Mouse (Mus musculus): Measurements from ENCODE around the gene 2010300C02Rik.

The 2010300C02Rik gene

DNA sequence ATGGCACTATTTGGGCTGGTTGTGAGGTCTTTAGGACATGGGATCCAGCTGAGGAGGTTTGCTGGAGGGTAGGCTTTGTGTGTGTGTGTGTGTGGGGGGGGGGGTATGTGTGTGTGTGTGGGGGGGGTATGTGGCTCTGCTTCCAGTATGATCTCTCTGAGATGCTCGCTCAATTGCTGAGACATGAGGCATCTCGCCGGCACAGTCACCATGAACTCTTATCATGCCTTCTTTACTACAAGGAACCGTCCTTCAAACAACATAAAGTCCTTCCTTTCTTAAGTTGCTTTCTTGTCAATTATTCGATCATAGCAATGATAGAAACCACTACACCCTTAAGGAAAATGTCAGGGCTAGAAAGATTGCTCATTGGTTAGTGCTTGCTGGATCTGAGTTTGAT lies 8.8 kb downstream of the 2010300C02Rik start:
- DNase-seq = no peak

DNA sequence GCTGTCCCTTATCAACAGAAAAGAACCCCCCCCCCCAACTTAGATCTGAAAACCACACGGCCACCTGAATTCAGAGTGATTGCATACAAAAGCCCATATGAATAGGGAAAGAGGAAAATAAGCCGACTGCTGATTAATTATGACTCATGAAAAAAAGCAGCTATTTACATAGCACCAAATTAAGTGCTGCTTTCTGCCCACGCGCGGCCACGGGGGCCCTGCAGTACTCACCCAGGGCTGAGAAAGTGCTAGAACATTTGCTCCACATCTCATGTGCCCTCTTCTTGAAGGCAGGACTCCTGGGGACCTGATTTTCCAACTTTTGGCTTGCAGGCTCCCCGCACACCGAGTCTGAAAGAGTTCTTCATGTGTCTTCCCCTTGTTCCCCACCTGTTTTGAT lies 10.1 kb downstream of the 2010300C02Rik start:
- no peak for DNase-seq

DNA sequence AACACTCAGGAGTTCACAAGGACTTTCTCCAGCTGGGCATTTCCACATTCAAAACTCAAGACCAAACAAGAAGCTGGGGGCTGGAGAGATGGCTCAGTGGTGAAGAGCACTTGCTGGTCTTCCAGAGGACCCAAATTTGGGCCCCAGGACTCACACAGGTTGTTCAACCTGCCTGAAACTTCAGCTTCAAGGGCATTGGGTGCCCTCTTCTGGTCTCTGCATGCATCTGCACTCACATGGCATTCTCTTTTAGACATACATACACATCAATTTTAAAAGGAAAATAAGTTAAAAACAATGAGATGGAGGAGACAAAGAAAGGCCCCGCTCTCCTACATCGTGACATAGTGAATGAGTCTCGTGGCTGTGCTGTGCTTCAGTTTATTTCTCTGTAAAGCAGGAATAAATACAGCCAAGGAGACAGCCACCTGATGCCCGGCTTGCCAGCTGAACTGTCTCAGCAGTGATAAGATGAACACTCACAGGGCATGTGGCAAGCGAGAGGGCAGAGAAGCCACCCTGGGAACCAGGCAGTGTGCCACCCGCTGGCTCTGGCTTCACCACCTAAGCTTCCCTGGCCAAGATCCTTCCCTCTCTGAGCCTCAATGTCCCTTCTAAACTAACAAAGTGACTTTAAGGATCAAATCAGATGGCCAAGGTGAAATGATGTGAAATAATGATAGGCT lies 11.5 kb downstream of the 2010300C02Rik start:
- no peak for DNase-seq

DNA sequence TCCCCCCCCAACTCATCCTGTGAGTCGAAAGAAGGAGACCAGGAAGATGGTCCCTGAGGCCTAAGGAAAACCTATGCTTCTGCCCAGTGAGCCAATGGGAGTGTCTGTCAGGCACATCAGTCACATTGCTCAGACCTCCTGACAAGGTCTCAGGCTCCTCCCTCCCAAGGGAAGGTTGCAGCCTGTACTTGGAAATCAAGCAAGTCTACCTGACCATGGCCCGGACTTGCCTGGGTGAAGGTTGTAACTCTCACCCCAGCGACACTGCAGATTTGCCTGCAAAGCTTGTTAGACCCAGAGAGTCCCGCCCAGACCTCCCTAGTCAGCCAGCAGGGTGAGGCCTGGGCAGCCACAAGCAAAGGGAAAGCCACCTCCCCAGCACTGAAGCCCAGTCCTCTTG lies 17.6 kb downstream of the 2010300C02Rik start:
- no peak for DNase-seq

DNA sequence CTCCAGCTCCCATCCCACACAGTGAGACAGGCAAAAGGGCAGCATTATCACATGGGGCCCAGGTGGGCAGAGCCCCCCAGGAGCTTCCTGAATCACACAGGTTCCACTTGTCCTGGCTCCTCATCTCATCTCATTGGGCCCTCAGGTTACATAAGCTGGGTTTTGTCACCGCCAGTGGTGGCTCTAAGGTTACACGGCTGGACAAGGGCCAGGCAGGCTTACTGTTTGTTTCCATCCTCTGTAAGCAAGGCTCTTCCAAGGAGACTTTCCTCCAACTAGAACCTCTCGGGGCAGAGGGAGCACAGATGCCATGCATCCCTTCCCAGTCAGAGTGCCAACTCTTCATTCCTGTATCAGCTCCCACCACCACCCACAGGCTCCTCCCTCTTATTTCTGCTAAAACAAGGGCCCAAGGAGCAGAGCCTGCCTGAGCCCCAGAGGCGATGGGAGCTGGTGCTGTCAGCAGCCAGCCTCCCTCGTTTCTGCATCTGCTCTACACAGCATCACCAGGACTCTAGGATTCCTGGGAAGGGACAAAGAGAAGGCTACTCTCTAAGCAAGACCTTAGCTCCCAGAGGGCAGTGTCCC lies 20.9 kb downstream of the 2010300C02Rik start:
- DNase-seq = no peak

DNA sequence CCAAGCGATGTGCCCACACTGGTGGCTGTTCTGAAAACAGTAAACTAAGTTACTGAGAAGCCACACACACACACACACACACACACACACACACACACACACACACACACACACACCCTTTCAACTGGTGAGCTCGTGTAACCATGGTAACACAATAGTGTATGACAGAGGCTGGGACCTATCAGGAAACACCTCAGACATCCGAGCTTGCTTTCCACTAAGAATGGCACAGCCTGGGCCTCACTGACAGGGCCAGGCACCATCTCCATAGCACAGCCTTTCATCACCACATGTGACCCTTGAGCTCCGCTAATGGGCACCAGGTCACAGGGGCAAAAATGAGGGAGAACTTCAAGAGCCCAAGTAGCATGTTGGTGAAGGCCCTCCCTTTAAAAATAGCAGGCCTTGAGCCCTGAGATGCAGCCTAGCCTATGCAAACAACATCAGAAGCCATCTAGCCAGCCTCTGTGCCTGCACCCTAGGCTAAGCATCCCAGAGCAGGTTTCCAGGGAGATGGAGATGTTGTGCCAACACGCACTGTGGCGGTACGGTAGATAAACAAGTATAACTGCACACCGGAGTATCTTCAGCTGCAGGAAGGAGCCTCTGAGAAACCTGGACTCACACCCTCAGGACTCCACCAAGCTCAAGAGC lies 21.6 kb downstream of the 2010300C02Rik start:
- no peak for DNase-seq

DNA sequence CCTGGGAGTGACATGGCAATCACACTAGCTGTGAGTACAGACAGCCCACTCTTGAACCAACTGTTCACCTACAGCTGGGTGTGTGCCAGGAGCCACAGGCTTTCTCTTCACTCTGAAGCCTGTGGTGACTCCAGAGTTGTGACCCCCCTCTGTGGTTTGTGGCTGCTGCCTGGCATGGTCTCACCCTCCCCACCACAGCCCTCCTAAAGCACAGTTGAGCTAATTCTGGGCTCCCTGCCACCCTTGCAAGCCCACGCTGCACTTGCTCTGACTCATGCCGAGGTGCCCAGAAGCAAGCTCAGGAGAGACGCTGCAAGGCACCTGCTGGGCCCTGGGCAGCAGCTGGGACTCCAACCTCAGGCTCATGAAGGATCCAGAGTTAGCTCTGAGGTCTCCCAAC lies 23.0 kb downstream of the 2010300C02Rik start:
- no peak for DNase-seq

DNA sequence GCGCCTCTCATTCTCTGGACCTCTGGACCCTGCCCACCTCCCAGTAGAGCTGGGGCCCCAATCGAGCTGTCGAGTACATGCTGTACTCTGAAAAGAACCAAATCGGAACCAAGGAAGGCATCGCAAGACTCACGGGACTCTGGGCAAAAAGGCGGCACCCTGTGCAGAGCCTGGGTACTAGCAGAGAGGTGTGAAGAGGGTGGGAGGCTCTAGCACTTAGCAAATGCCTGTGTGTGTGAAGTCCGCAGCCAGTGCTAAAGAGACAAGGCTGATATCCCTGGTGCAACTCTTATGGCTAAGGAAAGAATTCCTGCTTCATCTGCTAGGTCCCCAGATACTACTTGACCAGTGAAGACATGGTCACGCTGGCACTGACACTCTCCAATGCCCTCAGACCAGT lies 24.2 kb downstream of the 2010300C02Rik start:
- no peak for DNase-seq

DNA sequence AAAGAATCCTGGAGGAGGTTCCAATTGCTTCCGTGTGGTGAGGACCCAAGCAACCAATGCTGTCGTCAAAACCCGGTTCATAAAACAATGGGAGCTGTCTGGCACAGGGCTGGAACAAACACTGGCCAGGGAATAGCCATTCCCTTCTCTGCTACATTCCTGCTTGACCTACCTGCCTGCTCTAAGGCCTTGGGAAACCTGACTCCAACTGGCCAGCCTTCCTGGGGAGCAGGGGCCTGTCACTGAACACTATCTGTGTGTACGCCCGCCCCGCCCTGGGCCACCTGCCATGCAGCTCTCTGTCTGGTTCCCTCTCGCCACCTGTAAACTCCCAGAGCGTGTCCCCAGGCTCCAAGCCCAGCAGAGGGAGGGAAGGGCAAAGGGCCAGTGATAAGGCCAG lies 25.5 kb downstream of the 2010300C02Rik start:
- DNase-seq = no peak

DNA sequence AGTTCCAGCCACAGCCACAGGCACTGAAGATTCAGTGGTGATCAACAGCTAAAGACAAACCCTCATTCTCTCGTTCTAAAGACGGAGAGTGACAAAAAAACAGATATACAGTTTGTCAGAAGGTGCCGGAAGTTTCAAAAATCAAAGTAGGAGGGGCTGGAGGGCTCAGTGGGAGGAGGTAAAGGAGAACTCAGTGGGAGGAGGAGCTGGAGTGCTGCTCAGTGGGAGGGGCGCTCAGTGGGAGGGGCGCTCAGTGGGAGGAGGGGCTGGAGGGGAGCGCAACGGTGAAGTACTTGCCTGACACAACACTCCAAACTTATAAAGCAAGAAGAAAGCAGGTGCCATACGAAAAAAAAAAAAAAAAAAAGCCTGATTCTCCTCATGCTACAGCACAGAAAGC lies 28.7 kb downstream of the 2010300C02Rik start:
- DNase-seq = peak in 1 of 2 experiments; percentile 18

DNA sequence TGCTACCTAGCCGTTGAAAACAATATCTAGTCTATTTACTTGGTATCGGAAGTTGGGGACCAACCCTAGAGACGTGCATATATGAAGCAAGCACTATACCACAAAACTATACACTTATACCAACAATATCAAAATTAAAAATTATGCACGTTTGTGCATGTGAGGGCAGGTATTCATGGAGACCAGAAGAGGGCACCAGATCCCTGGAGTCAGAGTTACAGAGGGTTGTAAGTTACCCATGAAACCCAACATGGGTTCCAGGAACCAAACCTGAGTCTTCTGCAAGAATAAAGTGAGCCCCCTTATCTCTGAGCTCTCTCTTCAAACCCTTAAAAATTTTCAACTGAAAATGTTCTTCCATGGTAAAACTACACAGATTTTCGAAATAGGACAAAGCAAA lies 29.2 kb downstream of the 2010300C02Rik start:
- DNase-seq = no peak

DNA sequence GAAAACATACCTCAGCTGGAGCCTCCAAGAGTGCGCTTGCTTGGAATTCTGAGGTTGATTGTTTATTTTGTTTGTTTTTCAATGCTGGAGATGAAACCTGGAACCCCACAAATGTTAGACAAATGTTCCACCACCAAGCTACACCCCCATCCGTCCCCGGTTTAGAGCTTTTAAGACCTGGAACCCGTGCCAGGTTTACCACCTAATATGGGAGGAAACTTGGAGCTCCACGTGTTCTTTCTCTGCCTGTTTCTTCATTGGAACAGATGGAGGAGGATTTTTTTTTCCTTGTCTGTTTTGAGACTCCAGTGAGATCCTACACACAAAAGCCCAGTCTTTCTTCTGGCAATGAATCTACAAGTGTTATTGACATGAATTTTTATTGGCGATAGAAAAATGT lies 30.2 kb downstream of the 2010300C02Rik start:
- no peak for DNase-seq

DNA sequence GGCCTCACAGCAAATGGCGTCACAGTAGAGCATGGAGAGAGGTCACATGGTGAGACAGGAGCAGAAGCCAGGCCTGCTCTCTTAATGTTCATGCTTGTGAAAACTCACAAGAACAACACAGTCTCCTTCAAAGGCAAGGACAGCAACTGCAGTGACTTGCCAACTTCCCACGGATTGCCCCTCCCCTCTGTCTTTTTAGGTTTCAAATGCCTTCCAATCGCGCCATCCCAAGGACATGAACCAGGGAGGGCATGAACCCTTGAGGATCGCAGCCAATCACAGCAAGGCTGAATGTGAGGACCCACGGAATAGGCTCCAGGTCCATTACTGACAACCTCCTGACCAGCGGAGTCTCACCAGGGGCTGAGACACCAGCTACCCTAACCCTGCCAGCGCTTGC lies 31.5 kb downstream of the 2010300C02Rik start:
- no peak for DNase-seq

DNA sequence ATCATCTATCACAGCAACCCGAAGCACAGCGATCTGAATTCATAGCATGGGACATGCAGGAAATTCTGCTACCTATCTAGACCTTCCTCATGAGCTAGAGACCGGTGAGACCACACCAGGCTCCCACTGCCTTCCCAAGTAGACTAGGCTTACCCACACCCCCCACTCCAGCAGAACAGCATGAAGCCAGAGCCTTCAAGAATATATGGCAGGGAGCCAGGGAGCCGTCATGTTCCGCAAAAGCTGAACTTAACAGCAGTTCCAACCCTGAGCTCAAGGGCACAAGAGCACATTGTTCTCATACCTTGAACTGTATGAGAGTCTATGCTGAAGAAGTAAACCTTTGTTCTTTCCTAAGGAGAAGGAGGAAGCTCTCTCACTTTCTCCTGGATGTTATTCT lies 32.4 kb downstream of the 2010300C02Rik start:
- DNase-seq = no peak

DNA sequence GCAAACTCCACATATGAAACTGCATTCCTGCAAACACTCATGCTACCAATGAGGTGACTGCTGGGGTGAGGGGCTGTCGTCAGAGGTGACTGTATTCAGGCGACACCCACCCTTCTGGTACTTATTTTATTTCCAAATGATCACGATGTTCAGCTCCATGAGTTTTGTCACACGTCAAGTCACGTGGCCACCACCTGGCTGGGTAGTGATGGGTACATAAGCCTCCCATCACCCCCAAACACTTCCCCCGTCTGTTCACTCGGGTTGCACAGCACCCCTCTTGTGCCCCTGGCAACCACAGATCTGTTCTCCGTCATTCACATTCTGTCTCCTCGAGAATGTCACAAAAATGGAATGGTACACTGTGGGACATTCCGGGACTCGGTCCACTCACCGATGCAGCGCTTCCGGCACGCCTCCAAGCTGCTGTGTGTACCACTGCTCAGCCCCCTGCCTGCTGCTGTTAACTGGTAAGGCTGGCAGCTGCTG lies 32.9 kb downstream of the 2010300C02Rik start:
- no peak for DNase-seq

DNA sequence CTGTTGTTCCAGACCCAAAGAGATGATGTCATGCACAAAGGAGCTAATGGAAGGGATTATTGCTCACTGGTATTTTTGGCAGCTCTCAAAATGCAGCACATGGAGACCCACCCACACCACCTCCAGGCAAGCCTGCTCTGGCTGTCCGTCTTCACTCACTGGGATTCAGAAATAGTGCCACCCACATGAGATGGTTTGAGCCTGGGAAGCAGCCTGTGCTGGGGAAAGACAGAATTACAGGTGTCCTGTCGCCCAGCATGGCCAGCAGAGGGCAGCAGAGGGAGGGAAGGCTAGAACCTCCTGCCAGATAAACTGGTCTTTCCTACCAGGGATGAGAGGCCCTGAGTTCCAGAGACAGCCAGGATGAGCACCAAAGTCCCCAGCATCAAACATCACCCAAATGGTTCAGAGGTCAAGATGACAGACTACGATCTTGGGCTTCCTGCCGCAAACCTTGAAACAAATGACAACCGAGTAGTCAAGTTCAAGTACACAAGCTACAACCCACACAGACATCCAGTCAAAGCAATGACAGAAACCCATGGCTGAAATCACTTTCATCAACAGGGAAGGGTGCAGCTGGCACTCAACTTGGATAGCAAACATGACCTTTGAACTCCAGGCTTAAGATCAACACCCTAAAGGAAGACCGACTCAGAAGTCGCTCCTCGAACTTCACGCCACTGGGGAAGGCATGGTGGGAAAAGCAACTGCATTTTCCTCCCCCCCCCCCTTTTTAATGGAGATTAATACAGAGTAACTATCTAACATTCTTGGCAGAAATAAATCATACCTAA lies 41.4 kb downstream of the 2010300C02Rik start:
- peak; percentile 48 to 73 for DNase-seq

DNA sequence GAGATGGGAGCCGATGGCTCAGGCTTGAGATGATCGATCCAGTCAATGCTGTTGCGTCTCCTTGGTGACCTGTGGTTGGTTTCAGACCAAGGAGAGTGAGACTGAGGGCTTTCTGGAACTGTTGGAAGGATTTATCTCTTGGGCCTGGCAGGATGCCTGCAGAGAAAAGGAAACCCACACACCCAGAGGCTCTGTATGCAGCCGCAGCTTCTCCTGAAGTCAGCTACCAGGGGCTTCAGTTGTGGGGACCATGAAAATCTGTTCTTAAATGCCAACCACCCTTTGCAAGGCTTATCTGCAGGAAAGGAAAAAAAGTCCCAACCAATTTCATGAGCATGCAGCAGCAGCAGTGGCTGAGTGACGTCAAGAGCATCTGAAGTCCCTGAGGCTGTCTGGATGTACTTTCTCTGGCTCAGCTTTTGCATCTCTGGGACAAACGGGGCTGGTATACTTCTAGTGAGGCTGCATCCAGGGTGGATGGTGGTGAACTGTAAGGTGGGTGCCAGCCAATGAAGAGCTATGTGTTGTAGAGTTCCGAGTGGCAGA lies 42.8 kb downstream of the 2010300C02Rik start:
- DNase-seq = no peak

DNA sequence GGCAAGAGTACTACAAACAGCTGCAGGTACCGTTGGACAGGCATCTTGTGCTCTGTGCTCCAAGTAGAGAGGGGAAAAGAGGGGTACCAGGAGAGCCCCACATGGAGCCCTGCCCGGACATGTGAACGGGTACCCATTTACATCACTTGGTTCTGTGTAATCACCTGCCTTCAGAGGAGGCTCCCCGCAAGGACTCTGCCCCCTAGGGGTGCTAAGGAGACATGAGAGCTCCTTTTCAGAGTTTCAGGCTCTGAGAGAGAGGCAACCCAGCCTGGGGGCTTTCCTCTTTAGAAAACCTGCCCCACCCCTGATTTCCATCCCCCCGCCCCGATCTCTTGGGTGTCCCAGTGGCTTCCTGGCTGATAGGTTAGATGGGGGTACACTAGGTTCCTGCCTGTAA lies 44.4 kb downstream of the 2010300C02Rik start:
- no peak for DNase-seq

DNA sequence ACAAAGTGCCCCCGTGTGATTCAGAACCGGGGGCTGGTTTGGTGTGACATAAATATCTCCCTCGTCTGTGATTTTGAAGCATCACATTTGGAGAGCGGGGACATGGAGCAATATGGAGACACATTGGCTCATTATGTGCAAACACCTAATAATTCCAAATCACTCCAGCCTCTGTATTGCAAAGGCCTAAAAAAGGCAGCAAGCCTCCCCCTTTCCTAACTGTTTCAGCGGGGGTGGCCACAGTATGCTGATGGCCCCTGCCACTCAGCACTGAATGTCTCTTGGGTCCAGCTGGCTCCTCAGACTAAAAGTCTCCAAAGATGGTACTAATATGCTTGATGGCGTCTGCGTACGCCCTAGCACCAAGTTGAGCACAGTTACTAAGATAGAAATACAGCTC lies 45.6 kb downstream of the 2010300C02Rik start:
- DNase-seq = no peak

DNA sequence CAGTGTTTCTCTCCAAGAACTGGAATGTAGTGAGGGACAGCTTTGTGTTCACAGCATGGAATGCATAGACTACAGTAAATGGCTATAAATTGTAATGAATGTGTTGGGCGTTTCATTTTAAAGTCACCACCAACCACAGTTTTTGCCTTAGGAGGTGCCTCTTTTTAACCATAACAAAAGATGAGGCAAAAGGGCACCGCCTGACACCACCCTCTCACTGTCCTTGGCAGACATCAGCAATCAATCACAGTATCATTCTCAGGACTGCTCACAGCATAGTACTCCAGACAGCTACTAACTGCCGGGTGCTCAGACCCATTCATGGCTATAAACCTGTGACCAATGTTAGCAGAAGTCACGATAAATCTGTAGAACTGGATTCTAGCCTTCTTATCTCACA lies 48.6 kb downstream of the 2010300C02Rik start:
- DNase-seq = no peak

DNA sequence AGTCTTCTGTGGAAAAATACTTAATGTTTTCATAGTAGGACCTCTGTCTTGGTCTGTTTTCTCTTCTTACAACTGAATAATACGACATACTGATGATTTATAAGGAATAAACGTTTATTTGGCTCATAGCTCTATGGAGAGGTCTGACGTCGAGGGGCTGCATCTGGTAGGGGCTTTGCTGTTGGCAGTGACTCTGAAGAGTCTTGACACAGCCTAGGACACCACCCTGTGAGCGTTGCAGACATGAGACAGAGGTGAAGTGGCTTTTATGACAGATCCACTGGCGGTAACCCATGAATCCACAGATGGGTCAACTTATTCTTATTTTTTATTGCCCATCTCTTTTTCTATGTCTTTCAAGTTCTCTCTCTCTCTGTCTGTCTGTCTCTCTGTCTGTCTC lies 52.5 kb downstream of the 2010300C02Rik start:
- DNase-seq = no peak

DNA sequence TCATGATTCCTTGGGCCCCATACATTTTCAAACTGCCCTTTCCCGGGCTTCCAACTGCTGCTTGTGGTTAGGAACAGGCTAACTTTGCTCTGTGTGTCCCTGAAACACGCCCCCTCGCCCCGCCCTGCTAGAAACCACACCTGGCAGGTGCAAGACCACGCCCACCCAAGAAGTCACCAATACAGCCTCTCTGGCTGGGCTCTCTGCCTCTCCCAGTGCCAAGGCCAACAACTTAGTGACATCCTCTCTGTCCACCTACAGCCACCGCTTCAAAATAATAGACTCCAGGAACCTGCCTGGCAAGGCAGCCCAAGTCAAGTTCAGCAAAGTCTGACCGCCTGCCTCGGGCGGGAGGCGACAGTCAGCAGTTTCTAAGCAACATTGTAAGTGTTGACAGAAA lies 53.3 kb downstream of the 2010300C02Rik start:
- DNase-seq = peak; percentile 45 to 68

All from kidney, adult 8-10 months (tissue).